8 mouse cellular contexts compared by ENCODE assay signal in genomic region chr14:52118823-52119608, GRCm38 (mm10). TPM values are rescaled to one million over a fixed set of nuclear protein-coding genes. Genes with fewer than 3 reads are reported as not detected.
DNase-seq lines count a peak whose midpoint lies in the region; ATAC-seq and TF ChIP-seq lines count a peak whose summit lies in the region.

No protein-coding gene starts in this region.

- H3K4me1 ChIP-seq in liver, postnatal 0 days (ENCODE audit: insufficient read depth) = peaks cover 11% of the 10 kb centered on the region
- no peaks in the 10 kb centered on the region for H3K4me1 ChIP-seq in neural tube, embryonic 12.5 days

- H3K27ac ChIP-seq in liver, postnatal 0 days (ENCODE audit: low read depth) = peak overlapping the region; percentile 86
- H3K27ac ChIP-seq in neural tube, embryonic 12.5 days = no peak overlapping the region

- H3K9me3 ChIP-seq in liver, postnatal 0 days (ENCODE audit: low read length) = no peaks in the 10 kb centered on the region
- no peaks in the 10 kb centered on the region for H3K9me3 ChIP-seq in neural tube, embryonic 12.5 days

- no peaks in the 10 kb centered on the region for H3K36me3 ChIP-seq in liver, postnatal 0 days (replicated peaks; ENCODE audit: insufficient read depth, low read length)
- H3K36me3 ChIP-seq in neural tube, embryonic 12.5 days = no peaks in the 10 kb centered on the region

- peak overlapping the region; percentile 72 for H3K9ac ChIP-seq in liver, postnatal 0 days (replicated peaks)
- H3K9ac ChIP-seq in neural tube, embryonic 12.5 days = peak overlapping the region; percentile 63

- no peaks in the 10 kb centered on the region for H3K27me3 ChIP-seq in liver, postnatal 0 days (ENCODE audit: insufficient read depth, low read length)
- H3K27me3 ChIP-seq in neural tube, embryonic 12.5 days (replicated peaks) = 0 out of 2 replicates have a peak, but pooled peaks cover 4% of the 10 kb centered on the region

- WGBS in liver, postnatal 0 days (ENCODE audit: insufficient replicate concordance) = under 1% methylated on average over 38 of the region's 38 CpGs
- WGBS in neural tube, embryonic 12.5 days = under 1% methylated on average over 38 of the region's 38 CpGs

- TF ChIP-seq EP300 in liver, postnatal 0 days (IDR thresholded peaks at IDR 0.05; ENCODE audit: low read depth) = no peak

- TF ChIP-seq CTCF in brain, embryonic 14.5 days (IDR thresholded peaks at IDR 0.05; ENCODE audit: borderline replicate concordance, extremely low read depth, insufficient read depth, insufficient read length) = 0 out of 2 replicates have a peak, but pooled peaks have one; percentile 8
- TF ChIP-seq CTCF in liver, postnatal 0 days (IDR thresholded peaks at IDR 0.05; ENCODE audit: low read depth) = peak; percentile 39

- peak overlapping the region; percentile 96 for H3K4me2 ChIP-seq in liver, postnatal 0 days (ENCODE audit: low read depth, low read length)
- peak overlapping the region; percentile 97 for H3K4me2 ChIP-seq in neural tube, embryonic 12.5 days (replicated peaks)

- TF ChIP-seq POLR2A in brain, embryonic 14.5 days (IDR thresholded peaks at IDR 0.05; ENCODE audit: borderline replicate concordance, extremely low read depth, insufficient read depth, insufficient read length, poor library complexity, severe bottlenecking) = peak; percentile 16; the same call in 1 of the 2 replicates

- intact Hi-C loops in heart, postnatal 10 days (cut with DNase I) = no loop called here

- peak; percentile 82 for ATAC-seq in liver, postnatal 0 days
- peak; percentile 80 for ATAC-seq in neural tube, embryonic 12.5 days (ENCODE audit: low FRiP score, low read depth)

- H3K4me3 ChIP-seq in liver, postnatal 0 days (ENCODE audit: low read depth, low read length) = peak overlapping the region; percentile 57
- H3K4me3 ChIP-seq in neural tube, embryonic 12.5 days = peak overlapping the region; percentile 52

- peak; percentile 61 for DNase-seq in CD4-positive, CD25-positive, alpha-beta regulatory T cell, adult 2 months (ENCODE audit: low read depth, low spot score)
- peak; percentile 82 for DNase-seq in brain, embryonic 14.5 days (ENCODE audit: low read depth)
- peak; percentile 27 for DNase-seq in fibroblast of lung, adult 2 months (ENCODE audit: low read depth)
- peak; percentile 40 to 61 for DNase-seq in heart, postnatal 10 days
- peak; percentile 61 for DNase-seq in kidney, postnatal 14 days
- DNase-seq in liver, postnatal 0 days = peak; percentile 67
- DNase-seq in thymus, postnatal 10 days (ENCODE audit: low spot score in 2 of 2) = peak; percentile 21 to 44

RNA-seq across cellular contexts. Expression of gene Rpgrip1, which starts 8.5 kb away (rescaled TPM):
- polyA plus RNA-seq in brain, embryonic 14.5 days (2012; rRNA removed) = 2.0 and 2.3 TPM in 2 replicates
- under 1 TPM; 0.45 to 0.97 TPM for total RNA-seq in heart, postnatal 10 days (2021)
- polyA plus RNA-seq in liver, postnatal 0 days (2015; fragmentation: Nextera tagmentation; extraction: Ambion mirVana) = 23.9 and 30.7 TPM in 2 replicates
- 52.1 and 62.8 TPM in 2 replicates for polyA plus RNA-seq in neural tube, embryonic 12.5 days (2016; fragmentation: Nextera tagmentation; extraction: Ambion mirVana)

RNA-seq across cellular contexts. Expression of gene Hnrnpc, which starts 15.2 kb away (rescaled TPM):
- polyA plus RNA-seq in brain, embryonic 14.5 days (2012; rRNA removed) = 405 and 455 TPM in 2 replicates
- 100 to 1,000 TPM; 145 to 165 TPM for total RNA-seq in heart, postnatal 10 days (2021)
- 124 and 129 TPM in 2 replicates for polyA plus RNA-seq in liver, postnatal 0 days (2015; fragmentation: Nextera tagmentation; extraction: Ambion mirVana)
- 764 and 797 TPM in 2 replicates for polyA plus RNA-seq in neural tube, embryonic 12.5 days (2016; fragmentation: Nextera tagmentation; extraction: Ambion mirVana)

Comparison
In these comparisons a context has a peak if more than half of its experiments do, and no peak if none do; other contexts are left out.
1. DNase-seq: peak in every context shown above with its lines; median percentile 82 in brain, embryonic 14.5 days; 67 in liver, postnatal 0 days; 61 in CD4-positive, CD25-positive, alpha-beta regulatory T cell, adult 2 months; 61 in kidney, postnatal 14 days; 50 in heart, postnatal 10 days; 32 in thymus, postnatal 10 days; 27 in fibroblast of lung, adult 2 months.